13 mouse cellular contexts compared by ENCODE assay signal in genomic region chr1:130508030-130508956, GRCm38 (mm10). TPM values are rescaled to one million over a fixed set of nuclear protein-coding genes. Genes with fewer than 3 reads are reported as not detected.
DNase-seq lines count a peak whose midpoint lies in the region; ATAC-seq and TF ChIP-seq lines count a peak whose summit lies in the region.
"Had no signal": no experiment of that assay in that cellular context is flagged by ENCODE, and none has a peak within 500 bp of the region (broad histone marks: within the 10 kb centered on the region; RNA-seq: fewer than 3 reads in every experiment).

No protein-coding gene starts in this region.

- H3K27me3 ChIP-seq in kidney, postnatal 0 days (ENCODE audit: insufficient read depth, low read length) = no peaks in the 10 kb centered on the region
- H3K27me3 ChIP-seq in kidney, embryonic 16.5 days (ENCODE audit: insufficient read depth, low read length) = no peaks in the 10 kb centered on the region
- no peaks in the 10 kb centered on the region for H3K27me3 ChIP-seq in MEL (ENCODE audit: control insufficient read depth in 1 of 2, insufficient read depth in 2 of 2, low read length in 2 of 2)
- H3K27me3 ChIP-seq in heart, embryonic 16.5 days (ENCODE audit: control insufficient read depth, insufficient read depth, low read length) = no peaks in the 10 kb centered on the region
- H3K27me3 ChIP-seq in neural tube, embryonic 15.5 days (replicated peaks) = no peaks in the 10 kb centered on the region
- H3K27me3 ChIP-seq: neural tube, embryonic 13.5 days had no signal

- peak in 1 of 2 experiments; percentile 33; a peak in 1 of 4 replicates for TF ChIP-seq POLR2A in MEL (IDR thresholded peaks at IDR 0.05; ENCODE audit: control insufficient read depth in 1 of 2, insufficient read depth in 1 of 2, low read depth in 1 of 2, low read length in 2 of 2, poor library complexity in 1 of 2)

- H3K36me3 ChIP-seq in kidney, postnatal 0 days (ENCODE audit: insufficient read depth, low read length) = no peaks in the 10 kb centered on the region
- no peaks in the 10 kb centered on the region for H3K36me3 ChIP-seq in kidney, embryonic 16.5 days (ENCODE audit: insufficient read depth, low read length)
- peaks cover 0 to 17% of the 10 kb centered on the region in 2 experiments; a peak in 2 of 4 replicates for H3K36me3 ChIP-seq in MEL (ENCODE audit: control insufficient read depth in 1 of 2, insufficient read depth in 2 of 2, low read length in 2 of 2)
- no peaks in the 10 kb centered on the region for H3K36me3 ChIP-seq in heart, embryonic 16.5 days (ENCODE audit: control insufficient read depth, insufficient read depth)
- H3K36me3 ChIP-seq in neural tube, embryonic 15.5 days = no peaks in the 10 kb centered on the region
- H3K36me3 ChIP-seq: neural tube, embryonic 13.5 days had no signal

- H3K27ac ChIP-seq in kidney, postnatal 0 days = no peak overlapping the region
- no peak overlapping the region for H3K27ac ChIP-seq in kidney, embryonic 16.5 days (ENCODE audit: low read length)
- peak overlapping the region; percentile 53 for H3K27ac ChIP-seq in MEL (ENCODE audit: control insufficient read depth, low read depth, low read length)
- peak overlapping the region; percentile 24; the same call in 1 of the 2 replicates for H3K27ac ChIP-seq in heart, embryonic 16.5 days (ENCODE audit: low read length)
- no peak overlapping the region; the same call in 1 of the 2 replicates for H3K27ac ChIP-seq in neural tube, embryonic 15.5 days (replicated peaks)
- H3K27ac ChIP-seq: neural tube, embryonic 13.5 days had no signal

- peak; percentile 81 to 86 for TF ChIP-seq EP300 in MEL (IDR thresholded peaks at IDR 0.05; ENCODE audit: low read depth in 1 of 2, low read length in 2 of 2)

- no peak; the same call in 1 of the 2 replicates for ATAC-seq in kidney, postnatal 0 days (replicated peaks; ENCODE audit: low FRiP score, low read depth)
- ATAC-seq in kidney, embryonic 16.5 days (ENCODE audit: low FRiP score, low TSS enrichment) = no peak
- no peak for ATAC-seq in heart, embryonic 16.5 days (replicated peaks; ENCODE audit: extremely low read depth, insufficient read depth, low FRiP score)
- ATAC-seq in neural tube, embryonic 15.5 days (ENCODE audit: low FRiP score) = no peak
- ATAC-seq: forebrain, embryonic 14.5 days had no signal

- H3K4me2 ChIP-seq in kidney, postnatal 0 days (ENCODE audit: low read length) = no peak overlapping the region
- no peak overlapping the region for H3K4me2 ChIP-seq in kidney, embryonic 16.5 days (replicated peaks; ENCODE audit: low read depth, low read length)
- no peak overlapping the region for H3K4me2 ChIP-seq in heart, embryonic 16.5 days (ENCODE audit: low read depth, low read length)
- no peak overlapping the region for H3K4me2 ChIP-seq in neural tube, embryonic 15.5 days
- H3K4me2 ChIP-seq: neural tube, embryonic 13.5 days had no signal

- no peak for TF ChIP-seq CTCF in kidney, postnatal 0 days (IDR thresholded peaks at IDR 0.05; ENCODE audit: low read depth)
- TF ChIP-seq CTCF in MEL (IDR thresholded peaks at IDR 0.05 in 2 of 3, conservative IDR thresholded peaks at IDR 0.05 in 1 of 3; ENCODE audit: control insufficient read depth in 1 of 3, insufficient read depth in 1 of 3, low read depth in 2 of 3, low read length in 3 of 3, poor library complexity in 1 of 3, severe bottlenecking in 1 of 3) = no peak

- H3K9ac ChIP-seq in kidney, postnatal 0 days (ENCODE audit: low read depth, low read length) = no peak overlapping the region
- H3K9ac ChIP-seq in kidney, embryonic 16.5 days (replicated peaks; ENCODE audit: low read length) = no peak overlapping the region
- H3K9ac ChIP-seq in MEL (ENCODE audit: control insufficient read depth, low read depth, low read length, poor library complexity, severe bottlenecking) = peak overlapping the region; percentile 8; the same call in 1 of the 2 replicates
- no peak overlapping the region for H3K9ac ChIP-seq in heart, embryonic 16.5 days (ENCODE audit: low read length)
- no peak overlapping the region for H3K9ac ChIP-seq in neural tube, embryonic 15.5 days (replicated peaks)
- H3K9ac ChIP-seq: neural tube, embryonic 13.5 days had no signal

- H3K4me1 ChIP-seq in kidney, postnatal 0 days (replicated peaks; ENCODE audit: insufficient read depth, low read length) = no peaks in the 10 kb centered on the region
- H3K4me1 ChIP-seq in kidney, embryonic 16.5 days (ENCODE audit: insufficient read depth, low read length) = peaks cover 11% of the 10 kb centered on the region; the same call in 1 of the 2 replicates
- peaks cover 7 to 12% of the 10 kb centered on the region in 2 experiments for H3K4me1 ChIP-seq in MEL (ENCODE audit: control insufficient read depth in 1 of 2, insufficient read depth in 2 of 2, low read length in 2 of 2)
- no peaks in the 10 kb centered on the region; the same call in 1 of the 2 replicates for H3K4me1 ChIP-seq in heart, embryonic 16.5 days (ENCODE audit: control insufficient read depth, insufficient read depth, low read length)
- H3K4me1 ChIP-seq in neural tube, embryonic 15.5 days = peaks cover 2% of the 10 kb centered on the region; the same call in 1 of the 2 replicates
- H3K4me1 ChIP-seq: neural tube, embryonic 13.5 days had no signal

- no peaks in the 10 kb centered on the region for H3K79me2 ChIP-seq in MEL (ENCODE audit: control insufficient read depth, insufficient read depth, low read length, poor library complexity)

- no peak overlapping the region for H3K4me3 ChIP-seq in kidney, postnatal 0 days (replicated peaks; ENCODE audit: low read depth, low read length)
- no peak overlapping the region for H3K4me3 ChIP-seq in kidney, embryonic 16.5 days (ENCODE audit: low read length)
- H3K4me3 ChIP-seq in MEL (ENCODE audit: control insufficient read depth in 1 of 2, insufficient read depth in 1 of 2, low read depth in 2 of 2, low read length in 2 of 2) = no peak overlapping the region
- H3K4me3 ChIP-seq in heart, embryonic 16.5 days (ENCODE audit: low read length) = no peak overlapping the region
- H3K4me3 ChIP-seq in neural tube, embryonic 15.5 days (replicated peaks) = no peak overlapping the region
- H3K4me3 ChIP-seq: neural tube, embryonic 13.5 days had no signal

- WGBS in kidney, postnatal 0 days = 67% methylated on average over 6 of the region's 6 CpGs
- 74% methylated on average over 6 of the region's 6 CpGs for WGBS in kidney, embryonic 16.5 days
- 55% methylated on average over 6 of the region's 6 CpGs for WGBS in heart, embryonic 16.5 days
- 73% methylated on average over 6 of the region's 6 CpGs for WGBS in neural tube, embryonic 15.5 days

- H3K9me3 ChIP-seq in kidney, postnatal 0 days (replicated peaks; ENCODE audit: low read length) = no peaks in the 10 kb centered on the region
- no peaks in the 10 kb centered on the region for H3K9me3 ChIP-seq in kidney, embryonic 16.5 days (ENCODE audit: low read length)
- no peaks in the 10 kb centered on the region for H3K9me3 ChIP-seq in MEL (replicated peaks; ENCODE audit: insufficient read depth, low read length)
- H3K9me3 ChIP-seq in heart, embryonic 16.5 days (replicated peaks; ENCODE audit: control insufficient read depth, low read length) = no peaks in the 10 kb centered on the region
- H3K9me3 ChIP-seq in neural tube, embryonic 15.5 days (replicated peaks) = no peaks in the 10 kb centered on the region
- H3K9me3 ChIP-seq: neural tube, embryonic 13.5 days had no signal

- DNase-seq in kidney, postnatal 0 days (ENCODE audit: low spot score) = peak; percentile 10
- DNase-seq in MEL (ENCODE audit: low read depth, low spot score) = peak; percentile 78
- peak; percentile 45 for DNase-seq in naive thymus-derived CD4-positive, alpha-beta T cell, adult 2 months (ENCODE audit: low read depth)
- DNase-seq in MN1 (ENCODE audit: low spot score) = no peak
- DNase-seq in gastrocnemius, postnatal 25 days = no peak
- DNase-seq: cerebellum, adult 11-12 months; kidney, postnatal 10 days; lung, adult 2 months had no signal

- TF ChIP-seq RAD21 in MEL (IDR thresholded peaks at IDR 0.05; ENCODE audit: low read depth, low read length) = no peak

TF ChIP-seq in MEL, 35 proteins besides CTCF, POLR2A, EP300 and RAD21 (continues in another document):
- peak; percentile 84 for TF ChIP-seq TAL1 (IDR thresholded peaks at IDR 0.05; ENCODE audit: low read length)
- peak; percentile 78 for TF ChIP-seq ETS1 (IDR thresholded peaks at IDR 0.05; ENCODE audit: low read depth, low read length)
- TF ChIP-seq KAT2A (conservative IDR thresholded peaks at IDR 0.05; ENCODE audit: low read depth, low read length) = peak; percentile 73
- no peak for TF ChIP-seq MAFK (IDR thresholded peaks at IDR 0.05; ENCODE audit: borderline replicate concordance, low read depth, low read length)
- peak; percentile 57 for TF ChIP-seq CHD2 (IDR thresholded peaks at IDR 0.05; ENCODE audit: low read length)
- no peak for TF ChIP-seq JUND (IDR thresholded peaks at IDR 0.05; ENCODE audit: low read depth, low read length)
- TF ChIP-seq ZC3H11A (IDR thresholded peaks at IDR 0.05; ENCODE audit: low read depth, low read length) = no peak
- TF ChIP-seq ELF1 (IDR thresholded peaks at IDR 0.05; ENCODE audit: low read depth, low read length) = peak; percentile 85
- no peak for TF ChIP-seq ZKSCAN1 (IDR thresholded peaks at IDR 0.05; ENCODE audit: low read depth, low read length)
- peak; percentile 85 for TF ChIP-seq TCF12 (IDR thresholded peaks at IDR 0.05; ENCODE audit: low read depth, low read length)
- peak; percentile 35; the same call in 1 of the 2 replicates for TF ChIP-seq NELFE (IDR thresholded peaks at IDR 0.05; ENCODE audit: low read depth, low read length)
- TF ChIP-seq RCOR1 (IDR thresholded peaks at IDR 0.05; ENCODE audit: low read depth, low read length) = peak; percentile 55; the same call in 1 of the 2 replicates
- TF ChIP-seq USF2 (IDR thresholded peaks at IDR 0.05; ENCODE audit: borderline replicate concordance in 1 of 2, insufficient read depth in 1 of 2, low read depth in 1 of 2, low read length in 2 of 2) = no peak
- TF ChIP-seq MYB (IDR thresholded peaks at IDR 0.05; ENCODE audit: low read depth, low read length) = peak; percentile 41; the same call in 1 of the 2 replicates
- TF ChIP-seq POLR2AphosphoS2 (IDR thresholded peaks at IDR 0.05; ENCODE audit: low read length) = no peak
- peak; percentile 92 for TF ChIP-seq MYC (IDR thresholded peaks at IDR 0.05; ENCODE audit: low read depth, low read length)

RNA-seq across cellular contexts. Expression of gene Cd55, which starts 45.7 kb away (rescaled TPM):
- polyA plus RNA-seq in kidney, postnatal 0 days (2015; fragmentation: Nextera tagmentation; extraction: Ambion mirVana) = 11.3 and 12.3 TPM in 2 replicates
- 14.3 and 15.9 TPM in 2 replicates for polyA plus RNA-seq in kidney, embryonic 16.5 days (2015; fragmentation: Nextera tagmentation; extraction: Ambion mirVana)
- 18.3 and 20.2 TPM in 2 replicates for total RNA-seq in MEL (2012; rRNA removed)
- polyA plus RNA-seq in MEL (2012; ENCODE audit: insufficient read depth in 1 of 2, insufficient read length in 2 of 2, low read depth in 1 of 2, low replicate concordance in 2 of 2, missing spikeins in 1 of 2) = 10 to 100 TPM in 1 of 2 experiments, not detected in 1; 12.8 TPM
- polyA plus RNA-seq in heart, embryonic 16.5 days (2015; fragmentation: Nextera tagmentation; extraction: Ambion mirVana) = 11.7 and 12.5 TPM in 2 replicates
- 12.7 and 13.7 TPM in 2 replicates for polyA plus RNA-seq in neural tube, embryonic 15.5 days (2015; fragmentation: Nextera tagmentation; extraction: Ambion mirVana)
- total RNA-seq in gastrocnemius, postnatal 25 days (2021) = 10 to 100 TPM; 30.0 to 32.5 TPM

Comparison
In these comparisons a context has a peak if more than half of its experiments do, and no peak if none do; other contexts are left out.
1. DNase-seq: peak in kidney, postnatal 0 days (single experiment), MEL (single experiment) and naive thymus-derived CD4-positive, alpha-beta T cell, adult 2 months (single experiment); none in MN1 (single experiment) and gastrocnemius, postnatal 25 days (single experiment).
2. H3K27ac ChIP-seq: peak in MEL (single experiment) and heart, embryonic 16.5 days (single experiment); none in kidney, postnatal 0 days (single experiment), kidney, embryonic 16.5 days (single experiment) and neural tube, embryonic 15.5 days (single experiment).